Mouse (Mus musculus) thymus, adult 2 months (tissue): ENCODE results near the gene Paqr5. TPM values are rescaled to one million over a fixed set of nuclear protein-coding genes. Genes with fewer than 3 reads are reported as not detected.

Experiments used
- DNase-seq: peaks from one replicate; pipeline ENCODE4 v3.0.0; 2021
- H3K27ac ChIP-seq: fragments of 200-500 bp; 2 replicates; pipeline ENCODE4 v1.5.1; 2012; ENCODE audit warnings: low read length, control low read depth; ENCODE audit not compliant: control insufficient read depth, insufficient read depth
- H3K27me3 ChIP-seq: fragments of 200-500 bp; 2 replicates; pipeline ENCODE4 v1.6.1; 2012; ENCODE audit warnings: mild to moderate bottlenecking, low read length, moderate library complexity, mixed read lengths; ENCODE audit not compliant: control insufficient read depth, insufficient read depth
- H3K36me3 ChIP-seq: fragments of 200-500 bp; 2 replicates; pipeline ENCODE4 v1.6.1; 2012; ENCODE audit warnings: mild to moderate bottlenecking, low read length, moderate library complexity; ENCODE audit not compliant: control insufficient read depth, insufficient read depth
- H3K4me1 ChIP-seq: fragments of 200-500 bp; replicated peaks from 2 replicates; pipeline ENCODE4 v1.6.1; 2012; ENCODE audit warnings: low read length; ENCODE audit not compliant: control insufficient read depth, insufficient read depth
- H3K4me3 ChIP-seq: fragments of 200-500 bp; 2 replicates; pipeline ENCODE4 v1.5.1; 2012; ENCODE audit warnings: mild to moderate bottlenecking, low read length, control low read depth, moderate library complexity; ENCODE audit not compliant: control insufficient read depth, insufficient read depth
- CTCF ChIP-seq: fragments of 200-500 bp; IDR thresholded peaks from 2 replicates; pipeline ENCODE4 v1.5.1; 2012; ENCODE audit warnings: mild to moderate bottlenecking, control low read depth, low read length, moderate library complexity, borderline replicate concordance; ENCODE audit not compliant: control insufficient read depth, poor library complexity, insufficient read depth; ENCODE audit errors: extremely low read depth
- POLR2A ChIP-seq: fragments of 200-500 bp; IDR thresholded peaks from 2 replicates; pipeline ENCODE4 v1.6.1; 2012; ENCODE audit warnings: mild to moderate bottlenecking, low read length, control low read depth, moderate library complexity; ENCODE audit not compliant: control insufficient read depth, poor library complexity, insufficient read depth; ENCODE audit errors: extremely low read depth
- WGBS: fragments of 180-500 bp; shearing (Covaris S2); methylation state at CpG from one replicate; pipeline ENCODE4 v1.1.7; 2018; 5-methylcytosine and 5-hydroxymethylcytosine counted together
- polyA plus RNA-seq: library from polyadenylated mRNA; depleted of rRNA; stranded (reverse); fragments of >200 nt; gene quantifications from 2 replicates; pipeline ENCODE4 v1.2.3, GENCODE M21; 2012

Paqr5 gene
- polyA plus RNA-seq, 1 experiment, result 5.3 TPM

- WGBS, result 91% methylated on average over 3 of the region's 3 CpGs
- no peaks in the 10 kb centered on the region for H3K36me3 ChIP-seq
- peaks cover 6% of the 10 kb centered on the region for H3K4me1 ChIP-seq
- no peaks in the 10 kb centered on the region for H3K27me3 ChIP-seq
- no peak for TF ChIP-seq CTCF
- no peak for DNase-seq
- no peak overlapping the region for H3K27ac ChIP-seq
- H3K4me3 ChIP-seq, result no peak overlapping the region
Observed at GRCm38 (mm10) chr9:61990738-61991137, 35.9 kb downstream of the Paqr5 start.

- Histone ChIP-seq H3K4me3 (no peak overlapping the region), H3K27me3 (no peaks in the 10 kb centered on the region), H3K27ac (no peak overlapping the region), H3K36me3 (no peaks in the 10 kb centered on the region), H3K4me1 (peaks cover 27% of the 10 kb centered on the region)
- DNase-seq, result peak; percentile 35
- TF ChIP-seq CTCF (no peak), POLR2A (no peak)
- 25% methylated on average over 7 of the region's 7 CpGs for WGBS
Observed at GRCm38 (mm10) chr9:61986055-61986454, 40.6 kb downstream of the Paqr5 start.

- peaks cover 27% of the 10 kb centered on the region for H3K4me1 ChIP-seq
- peak; percentile 72 for DNase-seq
- no peak overlapping the region for H3K4me3 ChIP-seq
- TF ChIP-seq CTCF (peak; percentile 45; the same call in 1 of the 2 replicates), POLR2A (no peak)
- no peaks in the 10 kb centered on the region for H3K27me3 ChIP-seq
- WGBS, result 7% methylated on average over 11 of the region's 11 CpGs
- H3K27ac ChIP-seq, result 0 out of 2 replicates have a peak overlapping the region, but pooled peaks have one; percentile 21
- H3K36me3 ChIP-seq, result no peaks in the 10 kb centered on the region
Observed at GRCm38 (mm10) chr9:61985183-61985863, 41.3 kb downstream of the Paqr5 start.

- Histone ChIP-seq H3K27me3 (no peaks in the 10 kb centered on the region), H3K36me3 (no peaks in the 10 kb centered on the region), H3K4me3 (no peak overlapping the region), H3K4me1 (peaks cover 27% of the 10 kb centered on the region), H3K27ac (no peak overlapping the region; the same call in 1 of the 2 replicates)
- 62% methylated on average over 7 of the region's 7 CpGs for WGBS
- DNase-seq, result peak; percentile 45
- no peak for TF ChIP-seq POLR2A
- no peak for TF ChIP-seq CTCF
Observed at GRCm38 (mm10) chr9:61982940-61983620, 43.6 kb downstream of the Paqr5 start.

GRCm38 (mm10) chr9:61981876-61982275 lies 44.8 kb downstream of the Paqr5 start:
- no peak overlapping the region for H3K4me3 ChIP-seq
- DNase-seq, result no peak
- H3K27ac ChIP-seq, result no peak overlapping the region
- peaks cover 27% of the 10 kb centered on the region for H3K4me1 ChIP-seq
- no peaks in the 10 kb centered on the region for H3K36me3 ChIP-seq
- 40% methylated on average over 5 of the region's 5 CpGs for WGBS
- TF ChIP-seq CTCF (no peak), POLR2A (no peak)
- no peaks in the 10 kb centered on the region for H3K27me3 ChIP-seq

GRCm38 (mm10) chr9:61979983-61980382 lies 46.7 kb downstream of the Paqr5 start:
- WGBS, result 100% methylated on average over 2 of the region's 2 CpGs
- H3K4me1 ChIP-seq, result peaks cover 14% of the 10 kb centered on the region
- TF ChIP-seq POLR2A, result no peak
- TF ChIP-seq CTCF, result no peak
- no peak for DNase-seq
- no peak overlapping the region for H3K27ac ChIP-seq
- no peak overlapping the region for H3K4me3 ChIP-seq
- no peaks in the 10 kb centered on the region for H3K36me3 ChIP-seq
- H3K27me3 ChIP-seq, result no peaks in the 10 kb centered on the region
